Mouse (Mus musculus) limb, embryonic 11.5 days (tissue): ENCODE data around the gene Fuca1. TPM values are rescaled to one million over a fixed set of nuclear protein-coding genes. Genes with fewer than 3 reads are reported as not detected.

Experiments used
- ATAC-seq: fragments of 200-750 bp; cut with Nextera tagmentation; 2 replicates; pipeline ENCODE4 v1.8.0; 2017; ENCODE audit warnings: low read depth; ENCODE audit not compliant: insufficient number of reproducible peaks, low FRiP score, low TSS enrichment
- DNase-seq: peaks from one replicate; pipeline ENCODE4 v3.0.0-alpha.2; 2015; ENCODE audit warnings: low spot score
- H3K27ac ChIP-seq: fragments of 300-500 bp; sonication (generic); replicated peaks from 2 replicates; pipeline ENCODE4 v1.5.1; 2014; ENCODE audit warnings: low read depth, mild to moderate bottlenecking, low read length
- H3K27me3 ChIP-seq: fragments of 300-500 bp; sonication (generic); 2 replicates; pipeline ENCODE4 v1.6.1; 2014; ENCODE audit warnings: mild to moderate bottlenecking, low read length, mixed read lengths; ENCODE audit not compliant: control insufficient read depth, insufficient read depth
- H3K36me3 ChIP-seq: fragments of 300-500 bp; sonication (generic); 2 replicates; pipeline ENCODE4 v1.6.1; 2014; ENCODE audit warnings: mild to moderate bottlenecking, low read length, moderate library complexity, mixed read lengths; ENCODE audit not compliant: control insufficient read depth, insufficient read depth
- H3K4me1 ChIP-seq: fragments of 300-500 bp; sonication (generic); 2 replicates; pipeline ENCODE4 v1.6.1; 2014; ENCODE audit warnings: low read length, mixed read lengths; ENCODE audit not compliant: control insufficient read depth, insufficient read depth
- H3K4me2 ChIP-seq: fragments of 300-500 bp; sonication (generic); 2 replicates; pipeline ENCODE4 v1.6.1; 2014; ENCODE audit warnings: low read depth, mild to moderate bottlenecking, moderate library complexity; ENCODE audit not compliant: severe bottlenecking
- H3K4me3 ChIP-seq: fragments of 300-500 bp; sonication (generic); 2 replicates; pipeline ENCODE4 v1.5.1; 2014; ENCODE audit warnings: low read depth, low read length
- H3K9ac ChIP-seq: fragments of 300-500 bp; sonication (generic); 2 replicates; pipeline ENCODE4 v1.6.1; 2014; ENCODE audit warnings: mild to moderate bottlenecking, low read length
- H3K9me3 ChIP-seq: fragments of 300-500 bp; sonication (generic); 2 replicates; pipeline ENCODE4 v1.6.1; 2016; ENCODE audit warnings: low read length; ENCODE audit not compliant: control insufficient read depth
- WGBS: fragments of 180-500 bp; shearing (Covaris S2); extraction: QIAGEN DNeasy Blood & Tissue Kit; methylation state at CpG from one replicate; pipeline ENCODE4 v1.1.7; 2014; 5-methylcytosine and 5-hydroxymethylcytosine counted together
- polyA plus RNA-seq: library from polyadenylated mRNA; unstranded; fragments of >200 nt; fragmentation: Nextera tagmentation; extraction: Ambion mirVana; gene quantifications from 2 replicates; pipeline ENCODE4 v1.2.1, GENCODE M21; 2014

Gene Fuca1
- polyA plus RNA-seq: 40.1 and 40.8 TPM in 2 replicates

GRCm38 (mm10) chr4:135920304-135921241, at the start of gene Fuca1:
Gene Fuca1 (plus strand): TSS chr4:135920735.
- peak within 1 kb of the TSS; percentile 87 for H3K4me2 ChIP-seq
- peak within 1 kb of the TSS; percentile 30; the same call in 1 of the 2 replicates for H3K27ac ChIP-seq
- no peaks in the 10 kb centered on the region for H3K27me3 ChIP-seq
- H3K9me3 ChIP-seq: no peaks in the 10 kb centered on the region
- peak; percentile 99 for DNase-seq
- H3K9ac ChIP-seq: peak within 1 kb of the TSS; percentile 82
- ATAC-seq: peak; percentile 93
- peak within 1 kb of the TSS; percentile 74 for H3K4me3 ChIP-seq
- 1% methylated on average over 60 of the region's 60 CpGs for WGBS
- H3K4me1 ChIP-seq: peaks cover 3% of the 10 kb centered on the region; the same call in 1 of the 2 replicates
- H3K36me3 ChIP-seq: peaks cover 2% of the 10 kb centered on the region; the same call in 1 of the 2 replicates

- H3K9ac ChIP-seq: peak overlapping the region; percentile 98
- peaks cover 34% of the 10 kb centered on the region for H3K4me1 ChIP-seq
- no peak for DNase-seq
- H3K27ac ChIP-seq: peak overlapping the region; percentile 30; the same call in 1 of the 2 replicates
- H3K36me3 ChIP-seq: peaks cover 12% of the 10 kb centered on the region; the same call in 1 of the 2 replicates
- H3K4me2 ChIP-seq: peak overlapping the region; percentile 88
- H3K9me3 ChIP-seq: no peaks in the 10 kb centered on the region
- ATAC-seq: no peak
- 62% methylated on average over 3 of the region's 3 CpGs for WGBS
- H3K27me3 ChIP-seq: no peaks in the 10 kb centered on the region
- H3K4me3 ChIP-seq: peak overlapping the region; percentile 78
These were observed 48.5 kb upstream of the Fuca1 start for GRCm38 (mm10) chr4:135872015-135872414.

GRCm38 (mm10) chr4:135872589-135873391, 47.7 kb upstream of the Fuca1 start:
- H3K9ac ChIP-seq: peak overlapping the region; percentile 98
- H3K27ac ChIP-seq: peak overlapping the region; percentile 99
- no peaks in the 10 kb centered on the region for H3K9me3 ChIP-seq
- H3K4me2 ChIP-seq: peak overlapping the region; percentile 88
- 13% methylated on average over 17 of the region's 17 CpGs for WGBS
- H3K4me3 ChIP-seq: peak overlapping the region; percentile 78
- DNase-seq: peak; percentile 52
- ATAC-seq: no peak
- H3K4me1 ChIP-seq: peaks cover 35% of the 10 kb centered on the region
- no peaks in the 10 kb centered on the region for H3K27me3 ChIP-seq
- peaks cover 12% of the 10 kb centered on the region; the same call in 1 of the 2 replicates for H3K36me3 ChIP-seq

DNA sequence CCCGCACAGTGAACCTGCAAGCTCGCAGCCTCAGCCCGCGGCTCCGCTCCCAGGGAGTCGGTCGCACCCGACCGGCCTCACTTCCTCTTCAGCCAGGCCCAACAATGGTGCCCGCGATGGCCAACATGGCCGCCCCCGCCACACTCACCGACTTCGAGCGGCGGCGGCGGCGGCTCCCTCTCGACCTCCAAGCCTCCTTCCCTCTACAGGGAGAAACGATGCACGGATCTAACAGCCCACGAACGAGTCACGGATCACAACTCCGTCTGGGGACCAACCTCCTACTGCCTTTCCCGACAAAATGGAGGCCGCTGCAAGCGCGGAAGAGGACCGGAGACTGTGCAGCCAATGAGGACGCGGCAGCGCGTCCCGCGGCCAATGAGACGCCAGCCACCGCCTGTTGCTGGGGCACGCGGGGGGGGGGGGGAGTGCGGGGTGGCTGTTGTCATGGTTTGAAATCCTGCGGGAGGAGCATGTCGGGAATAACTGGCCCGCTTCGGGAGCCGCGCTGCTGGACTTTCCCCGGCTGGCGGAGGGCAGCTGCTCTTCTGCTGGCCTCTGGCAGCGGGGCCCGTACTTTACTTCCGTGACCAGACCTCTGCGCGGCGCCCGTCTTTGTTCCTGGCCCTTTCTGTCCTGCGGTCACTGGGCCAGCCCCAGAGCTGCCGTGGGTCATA, 46.9 kb upstream of the Fuca1 start, which contains the start of gene Pnrc2:
TSS of gene Pnrc2 (minus strand) at position 325 of the 677 bp plus-strand sequence.
- ATAC-seq (peak; percentile 92), DNase-seq (peak; percentile 94)
- Histone ChIP-seq H3K27ac (peak within 1 kb of the TSS; percentile 99), H3K36me3 (peaks cover 12% of the 10 kb centered on the region; the same call in 1 of the 2 replicates), H3K4me3 (peak within 1 kb of the TSS; percentile 78), H3K4me1 (peaks cover 35% of the 10 kb centered on the region), H3K4me2 (peak within 1 kb of the TSS; percentile 88), H3K9me3 (no peaks in the 10 kb centered on the region), H3K27me3 (no peaks in the 10 kb centered on the region), H3K9ac (peak within 1 kb of the TSS; percentile 98)
- under 1% methylated on average over 58 of the region's 60 CpGs for WGBS

DNA sequence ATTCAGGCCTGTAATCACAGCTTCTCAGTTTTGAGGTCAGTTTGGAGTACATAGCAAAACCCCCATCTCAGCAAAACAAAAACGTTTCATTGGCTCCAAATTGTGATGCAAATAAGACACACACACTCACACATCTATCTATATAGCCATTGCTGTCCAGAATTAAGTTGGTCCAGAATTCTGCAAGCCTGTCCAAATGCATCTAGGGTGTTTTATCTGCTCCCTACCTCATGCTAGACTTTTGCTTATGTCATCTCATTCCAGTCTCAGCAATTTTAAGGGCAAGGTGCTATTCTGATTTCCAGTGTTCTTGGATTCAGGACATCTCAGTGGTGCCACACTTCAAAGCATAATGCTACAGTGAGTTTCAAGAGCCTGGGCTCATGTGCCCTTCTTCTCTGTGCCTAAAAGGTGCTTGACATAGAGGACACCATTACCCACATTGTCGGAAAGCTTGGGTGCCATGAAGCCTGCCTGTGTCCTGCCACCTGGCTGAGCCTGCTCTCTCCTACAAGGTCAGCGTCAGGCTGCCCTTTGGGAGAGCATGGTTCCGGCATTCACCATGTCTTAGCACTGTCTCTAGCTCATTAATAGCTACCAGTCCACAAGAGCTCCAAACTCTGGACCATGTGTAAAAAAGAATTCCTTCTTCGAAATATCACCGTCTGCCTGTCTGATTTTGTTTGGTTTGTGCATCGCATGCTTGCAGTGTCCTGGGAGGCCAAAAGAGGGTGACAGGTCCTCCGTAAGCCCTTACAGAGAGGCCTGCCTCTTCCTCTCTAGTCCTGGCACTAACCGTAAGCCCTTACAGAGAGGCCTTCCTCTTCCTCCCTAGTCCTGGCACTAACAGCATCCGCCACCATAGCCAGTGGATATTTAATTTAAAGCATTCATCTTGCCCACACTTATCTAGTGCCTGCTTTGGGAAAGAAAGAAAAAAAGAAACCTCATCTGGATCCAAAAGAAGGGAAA, 45.7 kb upstream of the Fuca1 start:
- Histone ChIP-seq H3K9ac (no peak overlapping the region), H3K27ac (peak overlapping the region; percentile 99), H3K4me2 (peak overlapping the region; percentile 88), H3K4me1 (peaks cover 35% of the 10 kb centered on the region), H3K27me3 (no peaks in the 10 kb centered on the region), H3K4me3 (no peak overlapping the region), H3K36me3 (peaks cover 12% of the 10 kb centered on the region; the same call in 1 of the 2 replicates), H3K9me3 (no peaks in the 10 kb centered on the region)
- 87% methylated on average over 10 of the region's 10 CpGs for WGBS
- no peak for ATAC-seq
- DNase-seq: no peak

GRCm38 (mm10) chr4:135875546-135875945, 45.0 kb upstream of the Fuca1 start:
- 40% methylated on average over 7 of the region's 7 CpGs for WGBS
- H3K27ac ChIP-seq: no peak overlapping the region
- peaks cover 35% of the 10 kb centered on the region for H3K4me1 ChIP-seq
- no peak overlapping the region for H3K4me2 ChIP-seq
- H3K4me3 ChIP-seq: no peak overlapping the region
- no peak for DNase-seq
- no peaks in the 10 kb centered on the region for H3K27me3 ChIP-seq
- ATAC-seq: no peak
- H3K36me3 ChIP-seq: peaks cover 12% of the 10 kb centered on the region; the same call in 1 of the 2 replicates
- H3K9me3 ChIP-seq: no peaks in the 10 kb centered on the region
- no peak overlapping the region for H3K9ac ChIP-seq

DNA sequence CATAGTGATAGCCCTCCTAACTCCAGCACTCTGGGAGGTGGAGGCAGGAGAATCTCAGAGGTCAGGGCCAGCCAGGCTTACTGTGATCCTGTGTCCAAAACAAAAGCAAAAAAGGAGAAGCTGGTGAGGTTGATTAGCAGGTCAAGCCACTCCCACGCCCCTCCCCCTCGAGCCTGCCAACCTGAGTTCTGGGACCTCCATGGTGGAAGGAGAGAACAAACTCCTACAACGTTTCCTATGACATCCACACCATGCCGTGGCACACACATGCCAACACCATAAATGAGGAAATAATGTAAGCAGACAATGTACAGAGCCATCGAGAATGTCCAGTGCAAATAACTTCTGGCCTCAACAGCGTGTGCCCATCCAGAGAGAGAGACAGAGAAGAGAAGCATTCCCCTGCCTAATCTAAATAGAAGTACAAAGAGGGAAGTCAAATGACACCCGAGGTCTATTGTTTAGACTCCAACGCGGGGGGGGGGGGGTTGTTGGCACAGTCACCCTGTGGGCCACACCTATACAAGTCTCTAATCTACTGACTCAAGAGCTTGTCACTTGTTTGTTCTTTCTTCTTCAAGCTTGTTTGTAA, 44.4 kb upstream of the Fuca1 start:
- H3K4me2 ChIP-seq: peak overlapping the region; percentile 41
- H3K36me3 ChIP-seq: peaks cover 12% of the 10 kb centered on the region; the same call in 1 of the 2 replicates
- peak; percentile 71 for DNase-seq
- 10% methylated on average over 9 of the region's 9 CpGs for WGBS
- no peaks in the 10 kb centered on the region for H3K9me3 ChIP-seq
- H3K27me3 ChIP-seq: no peaks in the 10 kb centered on the region
- ATAC-seq: no peak
- no peak overlapping the region for H3K4me3 ChIP-seq
- H3K4me1 ChIP-seq: peaks cover 35% of the 10 kb centered on the region
- H3K9ac ChIP-seq: peak overlapping the region; percentile 40
- peak overlapping the region; percentile 48 for H3K27ac ChIP-seq
